Mouse (Mus musculus): Measurements from ENCODE around the gene Gbp8. TPM values are rescaled to one million over a fixed set of nuclear protein-coding genes. Genes with fewer than 3 reads are reported as not detected.
"Not testable (repeated sequence)": the region's sequence is repeated elsewhere in the genome, so short reads cannot be mapped to it uniquely, and the experiment has no call there.

Gbp8 gene
- polyA plus RNA-seq (2012; rRNA removed), result 0.56 and 1.2 TPM in 2 replicates

GRCm38 (mm10) chr5:105139409-105140088 lies at the start of gene Gbp8, which contains the start of the genes Gbp9 and Gbp4:
Gene Gbp8 (minus strand): TSS chr5:105139540.
Gene Gbp9 (minus strand): TSS chr5:105139539.
Gene Gbp4 (minus strand): TSS chr5:105139586.
- 0 out of 2 replicates have a peak within 1 kb of the TSS, but pooled peaks have one; percentile 34 for H3K27ac ChIP-seq (ENCODE audit: insufficient read depth, low read depth, low read length)
- H3K36me3 ChIP-seq (ENCODE audit: control insufficient read depth, insufficient read depth, low read length); H3K4me1 ChIP-seq (ENCODE audit: control insufficient read depth, insufficient read depth, low read length); H3K27me3 ChIP-seq (replicated peaks; ENCODE audit: control insufficient read depth, insufficient read depth, low read length): not testable (repeated sequence)
- 6% methylated on average over 2 of the region's 2 CpGs for WGBS
- peak within 1 kb of the TSS; percentile 47; the same call in 1 of the 2 replicates for H3K4me3 ChIP-seq (ENCODE audit: insufficient read depth, low read depth, low read length)
- peak; percentile 68 for DNase-seq

- TF ChIP-seq CTCF (conservative IDR thresholded peaks at IDR 0.05; ENCODE audit: insufficient read depth, insufficient read length, low read depth, low read length), result no peak
- no peak for TF ChIP-seq POLR2A (IDR thresholded peaks at IDR 0.05; ENCODE audit: low read depth, low read length)
- no peaks in the 10 kb centered on the region for H3K27me3 ChIP-seq (replicated peaks; ENCODE audit: control insufficient read depth, insufficient read depth, low read length)
- no peak overlapping the region for H3K27ac ChIP-seq (ENCODE audit: insufficient read depth, low read depth, low read length)
- no peaks in the 10 kb centered on the region for H3K4me1 ChIP-seq (ENCODE audit: control insufficient read depth, insufficient read depth, low read length)
- no peaks in the 10 kb centered on the region for H3K36me3 ChIP-seq (ENCODE audit: control insufficient read depth, insufficient read depth, low read length)
- no peak for DNase-seq
- H3K4me3 ChIP-seq (ENCODE audit: insufficient read depth, low read depth, low read length), result no peak overlapping the region
These were observed 42.1 kb upstream of the Gbp8 start for GRCm38 (mm10) chr5:105181446-105181845.

- Histone ChIP-seq H3K4me1 (ENCODE audit: control insufficient read depth, insufficient read depth, low read length) (no peaks in the 10 kb centered on the region), H3K27me3 (replicated peaks; ENCODE audit: control insufficient read depth, insufficient read depth, low read length) (no peaks in the 10 kb centered on the region), H3K27ac (ENCODE audit: insufficient read depth, low read depth, low read length) (no peak overlapping the region), H3K36me3 (ENCODE audit: control insufficient read depth, insufficient read depth, low read length) (no peaks in the 10 kb centered on the region), H3K4me3 (ENCODE audit: insufficient read depth, low read depth, low read length) (no peak overlapping the region)
- DNase-seq, result no peak
- WGBS, result 82% methylated on average over 5 of the region's 5 CpGs
- TF ChIP-seq CTCF (conservative IDR thresholded peaks at IDR 0.05; ENCODE audit: insufficient read depth, insufficient read length, low read depth, low read length) (no peak), POLR2A (IDR thresholded peaks at IDR 0.05; ENCODE audit: low read depth, low read length) (no peak)
These were observed 17.2 kb upstream of the Gbp8 start for GRCm38 (mm10) chr5:105156582-105156981.

DNA sequence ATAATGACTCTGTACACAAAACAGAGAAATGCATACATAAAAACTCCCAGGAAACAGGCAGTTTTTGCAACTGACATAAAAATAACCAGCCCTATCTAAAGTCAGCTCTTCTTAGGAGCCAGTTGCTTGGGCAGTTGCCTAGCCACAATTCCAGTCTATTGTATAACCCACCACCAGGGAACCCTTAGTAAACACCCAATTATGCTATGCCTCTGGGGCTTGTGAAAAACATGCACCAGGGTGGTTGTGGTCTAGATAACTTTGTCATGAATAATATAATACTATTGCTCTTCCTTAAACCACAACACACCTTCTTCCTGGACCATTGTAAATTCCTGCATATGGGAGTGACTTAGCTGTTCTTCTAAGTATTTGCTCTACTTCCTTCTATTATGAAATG lies 14.7 kb upstream of the Gbp8 start:
- Histone ChIP-seq H3K4me1 (ENCODE audit: control insufficient read depth, insufficient read depth, low read length) (no peaks in the 10 kb centered on the region), H3K4me3 (ENCODE audit: insufficient read depth, low read depth, low read length) (no peak overlapping the region), H3K27ac (ENCODE audit: insufficient read depth, low read depth, low read length) (no peak overlapping the region), H3K27me3 (replicated peaks; ENCODE audit: control insufficient read depth, insufficient read depth, low read length) (no peaks in the 10 kb centered on the region), H3K36me3 (ENCODE audit: control insufficient read depth, insufficient read depth, low read length) (no peaks in the 10 kb centered on the region)
- no peak for TF ChIP-seq POLR2A (IDR thresholded peaks at IDR 0.05; ENCODE audit: low read depth, low read length)
- no peak for TF ChIP-seq CTCF (conservative IDR thresholded peaks at IDR 0.05; ENCODE audit: insufficient read depth, insufficient read length, low read depth, low read length)
- no peak for DNase-seq

GRCm38 (mm10) chr5:105148062-105148461 lies 8.7 kb upstream of the Gbp8 start:
- 39% methylated on average over 2 of the region's 2 CpGs for WGBS
- not testable (repeated sequence) for DNase-seq; H3K36me3 ChIP-seq (ENCODE audit: control insufficient read depth, insufficient read depth, low read length); H3K27me3 ChIP-seq (replicated peaks; ENCODE audit: control insufficient read depth, insufficient read depth, low read length); H3K4me1 ChIP-seq (ENCODE audit: control insufficient read depth, insufficient read depth, low read length); H3K27ac ChIP-seq (ENCODE audit: insufficient read depth, low read depth, low read length); H3K4me3 ChIP-seq (ENCODE audit: insufficient read depth, low read depth, low read length)

DNA sequence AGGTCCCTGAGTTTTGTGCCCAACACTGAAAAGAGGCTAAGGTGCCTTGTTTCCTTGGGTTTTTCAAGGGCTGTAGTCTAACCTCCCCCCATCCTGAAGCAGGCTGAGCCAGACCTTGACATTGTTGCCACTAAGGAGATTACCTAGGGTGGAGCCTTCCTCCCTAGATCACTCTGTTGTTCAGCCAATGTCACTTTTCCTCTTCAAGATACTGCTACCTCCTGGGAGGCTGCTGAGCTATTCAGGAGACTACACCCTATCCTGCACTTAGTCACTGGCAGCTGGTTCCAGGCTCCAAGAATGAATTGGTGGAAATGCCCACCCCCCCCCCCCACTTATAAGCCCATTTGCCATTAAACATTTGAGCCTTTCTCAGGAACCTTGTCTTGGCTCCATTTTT lies 7.1 kb upstream of the Gbp8 start:
- TF ChIP-seq CTCF (conservative IDR thresholded peaks at IDR 0.05; ENCODE audit: insufficient read depth, insufficient read length, low read depth, low read length) (no peak), POLR2A (IDR thresholded peaks at IDR 0.05; ENCODE audit: low read depth, low read length) (no peak)
- Histone ChIP-seq H3K27me3 (replicated peaks; ENCODE audit: control insufficient read depth, insufficient read depth, low read length) (no peaks in the 10 kb centered on the region), H3K36me3 (ENCODE audit: control insufficient read depth, insufficient read depth, low read length) (no peaks in the 10 kb centered on the region), H3K4me3 (ENCODE audit: insufficient read depth, low read depth, low read length) (no peak overlapping the region), H3K4me1 (ENCODE audit: control insufficient read depth, insufficient read depth, low read length) (no peaks in the 10 kb centered on the region), H3K27ac (ENCODE audit: insufficient read depth, low read depth, low read length) (peak overlapping the region; percentile 77)
- DNase-seq, result peak; percentile 72

GRCm38 (mm10) chr5:105145731-105146130 lies 6.4 kb upstream of the Gbp8 start:
- WGBS, result 27% methylated on average over 3 of the region's 3 CpGs
- peak overlapping the region; percentile 93 for H3K27ac ChIP-seq (ENCODE audit: insufficient read depth, low read depth, low read length)
- H3K4me3 ChIP-seq (ENCODE audit: insufficient read depth, low read depth, low read length); H3K27me3 ChIP-seq (replicated peaks; ENCODE audit: control insufficient read depth, insufficient read depth, low read length); H3K36me3 ChIP-seq (ENCODE audit: control insufficient read depth, insufficient read depth, low read length); H3K4me1 ChIP-seq (ENCODE audit: control insufficient read depth, insufficient read depth, low read length): not testable (repeated sequence)
- peak; percentile 68 for DNase-seq

- DNase-seq; H3K27me3 ChIP-seq (replicated peaks; ENCODE audit: control insufficient read depth, insufficient read depth, low read length); H3K4me1 ChIP-seq (ENCODE audit: control insufficient read depth, insufficient read depth, low read length); H3K27ac ChIP-seq (ENCODE audit: insufficient read depth, low read depth, low read length); H3K4me3 ChIP-seq (ENCODE audit: insufficient read depth, low read depth, low read length); H3K36me3 ChIP-seq (ENCODE audit: control insufficient read depth, insufficient read depth, low read length): not testable (repeated sequence)
- WGBS, result 69% methylated on average over 2 of the region's 2 CpGs
These were observed 910 bp upstream of the Gbp8 start for GRCm38 (mm10) chr5:105140089-105140810.
